In genomic region chr7:78868731-78869130, GRCm38 (mm10) we compare ENCODE assay signal across 17 mouse cellular contexts. TPM values are rescaled to one million over a fixed set of nuclear protein-coding genes. Genes with fewer than 3 reads are reported as not detected.
"Had no signal": no experiment of that assay in that cellular context is flagged by ENCODE, and none has a peak within 500 bp of the region (broad histone marks: within the 10 kb centered on the region; RNA-seq: fewer than 3 reads in every experiment).

No protein-coding gene starts in this region.

- H3K4me2 ChIP-seq: limb, embryonic 12.5 days; liver, embryonic 13.5 days; lung, embryonic 15.5 days; midbrain, embryonic 11.5 days; midbrain, embryonic 15.5 days; neural tube, embryonic 13.5 days had no signal

- H3K27me3 ChIP-seq: limb, embryonic 12.5 days; liver, embryonic 13.5 days; lung, embryonic 15.5 days; megakaryocyte, embryonic 14.5 days; midbrain, embryonic 15.5 days; neural tube, embryonic 13.5 days had no signal

- H3K27ac ChIP-seq: left cerebral cortex, adult 2 months; limb, embryonic 12.5 days; liver, embryonic 13.5 days; lung, embryonic 15.5 days; macrophage; midbrain, embryonic 15.5 days; neural tube, embryonic 13.5 days had no signal

- H3K9me3 ChIP-seq: limb, embryonic 12.5 days; liver, embryonic 13.5 days; lung, embryonic 15.5 days; megakaryocyte, embryonic 14.5 days; midbrain, embryonic 15.5 days; neural tube, embryonic 13.5 days had no signal

- H3K9ac ChIP-seq: limb, embryonic 12.5 days; liver, embryonic 13.5 days; liver, postnatal 0 days; lung, embryonic 15.5 days; midbrain, embryonic 15.5 days; neural tube, embryonic 13.5 days had no signal

- H3K4me3 ChIP-seq: left cerebral cortex, adult 2 months; limb, embryonic 12.5 days; liver, embryonic 13.5 days; lung, embryonic 15.5 days; megakaryocyte, embryonic 14.5 days; midbrain, embryonic 15.5 days; neural tube, embryonic 13.5 days had no signal

- ATAC-seq: liver, postnatal 0 days; midbrain, embryonic 15.5 days had no signal

- H3K4me1 ChIP-seq: limb, embryonic 12.5 days; midbrain, embryonic 15.5 days; neural tube, embryonic 13.5 days had no signal

- H3K36me3 ChIP-seq: limb, embryonic 12.5 days; liver, embryonic 13.5 days; lung, embryonic 15.5 days; midbrain, embryonic 15.5 days; neural tube, embryonic 13.5 days had no signal

- DNase-seq: kidney, adult 11 months; kidney, postnatal 10 days; liver; liver, embryonic 13.5 days; liver, postnatal 0 days; lung, postnatal 14 days; retina, postnatal 1 day; right cerebral cortex, postnatal 4 days; spleen, adult 18-20 months had no signal

RNA-seq across cellular contexts. Expression of gene Isg20, which starts 44.5 kb away (rescaled TPM):
- polyA plus RNA-seq: neural tube, embryonic 13.5 days had no signal
